Mouse (Mus musculus) MEL (cell line): ENCODE measurements around the gene 4933428G20Rik. TPM values are rescaled to one million over a fixed set of nuclear protein-coding genes. Genes with fewer than 3 reads are reported as not detected.

ENCODE experiments used
- DNase-seq: peaks from one replicate; pipeline ENCODE4 v3.0.0; 2011; ENCODE audit warnings: low read depth, low spot score
- H3K27ac ChIP-seq: 2 replicates; pipeline ENCODE4 v1.5.1; 2012; ENCODE audit warnings: low read depth, mild to moderate bottlenecking, control low read depth, low read length, moderate library complexity; ENCODE audit not compliant: control insufficient read depth
- H3K27me3 ChIP-seq, 2 experiments: fragments of 150-350 bp in 1 of 2; sonication (generic) in 1 of 2; 2 replicates each; pipeline ENCODE4 v1.6.1; 2012; ENCODE audit warnings: low read length in 2 of 2, mild to moderate bottlenecking in 2 of 2, improper control_type of control experiment in 1 of 2, moderate library complexity in 1 of 2; ENCODE audit not compliant: insufficient read depth in 2 of 2, control insufficient read depth in 1 of 2
- H3K36me3 ChIP-seq, 2 experiments: 2 replicates each; pipeline ENCODE4 v1.6.1; 2012 to 2014; ENCODE audit warnings: low read length in 2 of 2, improper control_type of control experiment in 1 of 2, inconsistent platforms in 1 of 2, mild to moderate bottlenecking in 1 of 2; ENCODE audit not compliant: insufficient read depth in 2 of 2, control insufficient read depth in 1 of 2
- H3K4me1 ChIP-seq, 2 experiments: fragments of 150-350 bp in 1 of 2; sonication (generic) in 1 of 2; 2 replicates each; pipeline ENCODE4 v1.6.1; 2012; ENCODE audit warnings: low read length in 2 of 2, improper control_type of control experiment in 1 of 2, mild to moderate bottlenecking in 1 of 2; ENCODE audit not compliant: insufficient read depth in 2 of 2, control insufficient read depth in 1 of 2
- H3K4me3 ChIP-seq, 2 experiments: fragments of 150-350 bp in 1 of 2; sonication (generic) in 1 of 2; 2 replicates each; pipeline ENCODE4 v1.5.1; 2012; ENCODE audit warnings: low read depth in 2 of 2, low read length in 2 of 2, mild to moderate bottlenecking in 2 of 2, moderate library complexity in 2 of 2, control low read depth in 1 of 2, improper control_type of control experiment in 1 of 2; ENCODE audit not compliant: control insufficient read depth in 1 of 2, insufficient read depth in 1 of 2
- H3K79me2 ChIP-seq: 2 replicates; pipeline ENCODE4 v1.6.1; 2012; ENCODE audit warnings: mild to moderate bottlenecking, low read length, moderate library complexity; ENCODE audit not compliant: control insufficient read depth, poor library complexity, insufficient read depth
- H3K9ac ChIP-seq: 2 replicates; pipeline ENCODE4 v1.6.1; 2012; ENCODE audit warnings: low read depth, mild to moderate bottlenecking, control low read depth, low read length, moderate library complexity; ENCODE audit not compliant: control insufficient read depth, poor library complexity, severe bottlenecking
- H3K9me3 ChIP-seq: fragments of 150-350 bp; sonication (generic); replicated peaks from 2 replicates; pipeline ENCODE4 v1.6.1; 2012; ENCODE audit warnings: mild to moderate bottlenecking, low read length, improper control_type of control experiment, moderate library complexity; ENCODE audit not compliant: insufficient read depth
- BHLHE40 ChIP-seq: IDR thresholded peaks from 2 replicates; pipeline ENCODE4 v1.6.1; 2012; ENCODE audit warnings: low read depth, mild to moderate bottlenecking, inconsistent platforms, low read length, improper control_type of control experiment, borderline replicate concordance
- CHD1 ChIP-seq: IDR thresholded peaks from 2 replicates; pipeline ENCODE4 v1.6.1; 2012; ENCODE audit warnings: low read depth, mild to moderate bottlenecking, inconsistent platforms, low read length, improper control_type of control experiment
- CHD2 ChIP-seq: IDR thresholded peaks from 2 replicates; pipeline ENCODE4 v1.6.1; 2011; ENCODE audit warnings: low read length, improper control_type of control experiment
- CTCF ChIP-seq, 3 experiments: IDR thresholded peaks in 2 of 3; conservative IDR thresholded peaks in 1 of 3; 2 replicates each; pipeline ENCODE4 v1.5.1; 2011 to 2012; ENCODE audit warnings: low read length in 3 of 3, low read depth in 2 of 3, mild to moderate bottlenecking in 2 of 3, improper control_type of control experiment in 1 of 3, inconsistent platforms in 1 of 3, mixed read lengths in 1 of 3, moderate library complexity in 1 of 3; ENCODE audit not compliant: control insufficient read depth in 1 of 3, insufficient read depth in 1 of 3, poor library complexity in 1 of 3, severe bottlenecking in 1 of 3
- E2F4 ChIP-seq: IDR thresholded peaks from 2 replicates; pipeline ENCODE4 v1.6.1; 2011; ENCODE audit warnings: low read depth, low read length, improper control_type of control experiment, borderline replicate concordance
- ELF1 ChIP-seq: IDR thresholded peaks from 2 replicates; pipeline ENCODE4 v1.6.1; 2014; ENCODE audit warnings: low read depth, mild to moderate bottlenecking, inconsistent platforms, low read length, improper control_type of control experiment, moderate library complexity
- EP300 ChIP-seq, 2 experiments: IDR thresholded peaks; 2 replicates each; pipeline ENCODE4 v1.6.1; 2011; ENCODE audit warnings: improper control_type of control experiment in 2 of 2, low read length in 2 of 2, low read depth in 1 of 2, mild to moderate bottlenecking in 1 of 2
- ETS1 ChIP-seq: IDR thresholded peaks from 2 replicates; pipeline ENCODE4 v1.6.1; 2012; ENCODE audit warnings: low read depth, mild to moderate bottlenecking, inconsistent platforms, low read length, improper control_type of control experiment, moderate library complexity
- GABPA ChIP-seq: IDR thresholded peaks from 2 replicates; pipeline ENCODE4 v1.6.1; 2012; ENCODE audit warnings: low read depth, mild to moderate bottlenecking, inconsistent platforms, low read length, improper control_type of control experiment, moderate library complexity
- GATA1 ChIP-seq: IDR thresholded peaks from 2 replicates; pipeline ENCODE4 v1.6.1; 2011; ENCODE audit warnings: low read depth, low read length, improper control_type of control experiment
- HCFC1 ChIP-seq: IDR thresholded peaks from 2 replicates; pipeline ENCODE4 v1.6.1; 2012; ENCODE audit warnings: low read depth, mild to moderate bottlenecking, inconsistent platforms, low read length, improper control_type of control experiment, moderate library complexity
- JUND ChIP-seq: IDR thresholded peaks from 2 replicates; pipeline ENCODE4 v1.6.1; 2011; ENCODE audit warnings: low read depth, mild to moderate bottlenecking, improper control_type of control experiment, low read length
- KAT2A ChIP-seq: conservative IDR thresholded peaks from 2 replicates; pipeline ENCODE4 v1.6.1; 2012; ENCODE audit warnings: low read depth, low read length, improper control_type of control experiment, inconsistent platforms
- MAFK ChIP-seq: IDR thresholded peaks from 2 replicates; pipeline ENCODE4 v1.6.1; 2011; ENCODE audit warnings: low read depth, mild to moderate bottlenecking, low read length, improper control_type of control experiment, borderline replicate concordance
- MAX ChIP-seq: IDR thresholded peaks from 2 replicates; pipeline ENCODE4 v1.6.1; 2011; ENCODE audit warnings: low read length, improper control_type of control experiment
- MAZ ChIP-seq: IDR thresholded peaks from 2 replicates; pipeline ENCODE4 v1.6.1; 2012; ENCODE audit warnings: low read depth, mild to moderate bottlenecking, inconsistent platforms, low read length, improper control_type of control experiment
- MEF2A ChIP-seq: IDR thresholded peaks from 2 replicates; pipeline ENCODE4 v1.6.1; 2014; ENCODE audit warnings: low read depth, mild to moderate bottlenecking, inconsistent platforms, low read length, improper control_type of control experiment; ENCODE audit not compliant: poor library complexity, insufficient replicate concordance, severe bottlenecking; ENCODE audit errors: extremely low read depth
- MXI1 ChIP-seq: IDR thresholded peaks from 2 replicates; pipeline ENCODE4 v1.6.1; 2011; ENCODE audit warnings: mild to moderate bottlenecking, low read depth, low read length, improper control_type of control experiment
- MYB ChIP-seq: IDR thresholded peaks from 2 replicates; pipeline ENCODE4 v1.6.1; 2011; ENCODE audit warnings: mild to moderate bottlenecking, low read depth, low read length, improper control_type of control experiment
- MYC ChIP-seq: IDR thresholded peaks from 2 replicates; pipeline ENCODE4 v1.6.1; 2011; ENCODE audit warnings: low read depth, mild to moderate bottlenecking, low read length, improper control_type of control experiment, moderate library complexity
- NELFE ChIP-seq: IDR thresholded peaks from 2 replicates; pipeline ENCODE4 v1.6.1; 2011; ENCODE audit warnings: low read depth, low read length, improper control_type of control experiment
- NRF1 ChIP-seq: IDR thresholded peaks from 2 replicates; pipeline ENCODE4 v1.6.1; 2014; ENCODE audit warnings: low read depth, mild to moderate bottlenecking, inconsistent platforms, low read length, improper control_type of control experiment, moderate library complexity; ENCODE audit not compliant: poor library complexity, insufficient read depth, severe bottlenecking
- POLR2A ChIP-seq, 2 experiments: IDR thresholded peaks; 2 replicates each; pipeline ENCODE4 v1.6.1; 2011 to 2012; ENCODE audit warnings: low read length in 2 of 2, mild to moderate bottlenecking in 2 of 2, control low read depth in 1 of 2, improper control_type of control experiment in 1 of 2, low read depth in 1 of 2, moderate library complexity in 1 of 2; ENCODE audit not compliant: control insufficient read depth in 1 of 2, insufficient read depth in 1 of 2, poor library complexity in 1 of 2
- POLR2AphosphoS2 ChIP-seq: IDR thresholded peaks from 2 replicates; pipeline ENCODE4 v1.6.1; 2011; ENCODE audit warnings: low read length, improper control_type of control experiment
- POLR2AphosphoS5 ChIP-seq: IDR thresholded peaks from 2 replicates; pipeline ENCODE4 v1.6.1; 2012; ENCODE audit warnings: low read depth, borderline replicate concordance, mild to moderate bottlenecking, inconsistent platforms, low read length, moderate library complexity, mixed read lengths
- RAD21 ChIP-seq: IDR thresholded peaks from 2 replicates; pipeline ENCODE4 v1.6.1; 2011; ENCODE audit warnings: mild to moderate bottlenecking, low read depth, low read length, improper control_type of control experiment
- RCOR1 ChIP-seq: IDR thresholded peaks from 2 replicates; pipeline ENCODE4 v1.6.1; 2012; ENCODE audit warnings: low read depth, mild to moderate bottlenecking, inconsistent platforms, low read length, improper control_type of control experiment
- SIN3A ChIP-seq: IDR thresholded peaks from 2 replicates; pipeline ENCODE4 v1.6.1; 2012; ENCODE audit warnings: low read length, improper control_type of control experiment, inconsistent platforms
- SMC3 ChIP-seq: IDR thresholded peaks from 2 replicates; pipeline ENCODE4 v1.6.1; 2011; ENCODE audit warnings: low read depth, low read length, improper control_type of control experiment
- TBP ChIP-seq: IDR thresholded peaks from 2 replicates; pipeline ENCODE4 v1.8.0; 2011; ENCODE audit warnings: low read depth, low read length, improper control_type of control experiment
- TCF12 ChIP-seq: IDR thresholded peaks from 2 replicates; pipeline ENCODE4 v1.6.1; 2014; ENCODE audit warnings: low read depth, mild to moderate bottlenecking, inconsistent platforms, low read length, improper control_type of control experiment, moderate library complexity
- UBTF ChIP-seq: IDR thresholded peaks from 2 replicates; pipeline ENCODE4 v1.6.1; 2012; ENCODE audit warnings: low read depth, mild to moderate bottlenecking, inconsistent platforms, low read length, improper control_type of control experiment, moderate library complexity, borderline replicate concordance; ENCODE audit not compliant: insufficient read depth
- USF1 ChIP-seq: IDR thresholded peaks from 2 replicates; pipeline ENCODE4 v1.6.1; 2014; ENCODE audit warnings: low read depth, mild to moderate bottlenecking, inconsistent platforms, low read length, improper control_type of control experiment, moderate library complexity
- ZC3H11A ChIP-seq: IDR thresholded peaks from 2 replicates; pipeline ENCODE4 v1.6.1; 2012; ENCODE audit warnings: low read depth, mild to moderate bottlenecking, inconsistent platforms, low read length, improper control_type of control experiment
- ZKSCAN1 ChIP-seq: IDR thresholded peaks from 2 replicates; pipeline ENCODE4 v1.6.1; 2012; ENCODE audit warnings: low read depth, mild to moderate bottlenecking, inconsistent platforms, low read length, improper control_type of control experiment, moderate library complexity
- ZNF384 ChIP-seq: IDR thresholded peaks from 2 replicates; pipeline ENCODE4 v1.6.1; 2012; ENCODE audit warnings: low read depth, mild to moderate bottlenecking, inconsistent platforms, low read length, improper control_type of control experiment
- polyA plus RNA-seq, 2 experiments: library from polyadenylated mRNA; stranded (reverse) in 1 of 2; unstranded in 1 of 2; fragments of >175 nt in 1 of 2; fragments of >200 nt in 1 of 2; gene quantifications; 2 replicates each; pipeline versions ENCODE4 v1.2.1 to v1.2.4; 2012; ENCODE audit warnings: low replicate concordance in 2 of 2, low read depth in 1 of 2; ENCODE audit not compliant: insufficient read length in 2 of 2, insufficient read depth in 1 of 2, missing spikeins in 1 of 2
- total RNA-seq: library from RNA; depleted of rRNA; stranded (reverse); fragments of 300-350 nt; gene quantifications from 2 replicates; pipeline ENCODE4 v1.2.3, GENCODE M21; 2012

The 4933428G20Rik gene
- total and polyA plus RNA-seq, 3 experiments: 0.15 TPM; not detected in 2

- no peaks in the 10 kb centered on the region for H3K27me3 ChIP-seq
- peak; percentile 50 for DNase-seq
- no peaks in the 10 kb centered on the region for H3K79me2 ChIP-seq
- H3K36me3 ChIP-seq: peaks cover 0 to 43% of the 10 kb centered on the region in 2 experiments; a peak in 2 of 4 replicates
- H3K4me3 ChIP-seq: no peak overlapping the region
- 0 out of 2 replicates have a peak overlapping the region, but pooled peaks have one; percentile 6 for H3K9ac ChIP-seq
- H3K27ac ChIP-seq: peak overlapping the region; percentile 26
- no peaks in the 10 kb centered on the region for H3K9me3 ChIP-seq
- peaks cover 36 to 56% of the 10 kb centered on the region in 2 experiments for H3K4me1 ChIP-seq
- TF ChIP-seq NELFE (no peak), BHLHE40 (peak; percentile 19; the same call in 1 of the 2 replicates), POLR2A (IDR thresholded peaks at IDR 0.05; ENCODE audit: control insufficient read depth in 1 of 2, insufficient read depth in 1 of 2, low read depth in 1 of 2, low read length in 2 of 2, poor library complexity in 1 of 2) (no peak), CHD2 (no peak), KAT2A (no peak), SMC3 (no peak), POLR2AphosphoS5 (no peak), EP300 (IDR thresholded peaks at IDR 0.05; ENCODE audit: low read depth in 1 of 2, low read length in 2 of 2) (peak; percentile 64 to 67), TBP (peak; percentile 76), E2F4 (no peak), MYB (no peak), RAD21 (no peak), TCF12 (peak; percentile 73), SIN3A (no peak), HCFC1 (no peak), USF1 (no peak), MAFK (no peak), MXI1 (no peak), RCOR1 (peak; percentile 40; the same call in 1 of the 2 replicates), ZKSCAN1 (no peak), GATA1 (peak; percentile 82), POLR2AphosphoS2 (no peak), UBTF (no peak), ZC3H11A (no peak), ETS1 (peak; percentile 54; the same call in 1 of the 2 replicates), MAZ (no peak), NRF1 (no peak), JUND (no peak), CHD1 (no peak), ELF1 (no peak), MEF2A (no peak), MAX (peak; percentile 24; the same call in 1 of the 2 replicates), MYC (0 out of 2 replicates have a peak, but pooled peaks have one; percentile 19), ZNF384 (no peak), CTCF (IDR thresholded peaks at IDR 0.05 in 2 of 3, conservative IDR thresholded peaks at IDR 0.05 in 1 of 3; ENCODE audit: control insufficient read depth in 1 of 3, insufficient read depth in 1 of 3, low read depth in 2 of 3, low read length in 3 of 3, poor library complexity in 1 of 3, severe bottlenecking in 1 of 3) (no peak), GABPA (no peak)
Observed at GRCm38 (mm10) chr11:97442891-97443675, 57.1 kb downstream of the 4933428G20Rik start.
